Mouse (Mus musculus) right cerebral cortex, postnatal 25 days (tissue): ENCODE measurements around the gene Fam83e.
A peak's percentile ranks its signal among the peaks of the same experiment; 100 is the strongest.

Experiments used
- DNase-seq: peaks from one replicate; pipeline ENCODE4 v3.0.0; 2022

The Fam83e gene

GRCm38 (mm10) chr7:45720413-45721233 is at the start of gene Fam83e:
Gene Fam83e, plus strand, starts transcription at chr7:45721212.
- no peak for DNase-seq

DNA sequence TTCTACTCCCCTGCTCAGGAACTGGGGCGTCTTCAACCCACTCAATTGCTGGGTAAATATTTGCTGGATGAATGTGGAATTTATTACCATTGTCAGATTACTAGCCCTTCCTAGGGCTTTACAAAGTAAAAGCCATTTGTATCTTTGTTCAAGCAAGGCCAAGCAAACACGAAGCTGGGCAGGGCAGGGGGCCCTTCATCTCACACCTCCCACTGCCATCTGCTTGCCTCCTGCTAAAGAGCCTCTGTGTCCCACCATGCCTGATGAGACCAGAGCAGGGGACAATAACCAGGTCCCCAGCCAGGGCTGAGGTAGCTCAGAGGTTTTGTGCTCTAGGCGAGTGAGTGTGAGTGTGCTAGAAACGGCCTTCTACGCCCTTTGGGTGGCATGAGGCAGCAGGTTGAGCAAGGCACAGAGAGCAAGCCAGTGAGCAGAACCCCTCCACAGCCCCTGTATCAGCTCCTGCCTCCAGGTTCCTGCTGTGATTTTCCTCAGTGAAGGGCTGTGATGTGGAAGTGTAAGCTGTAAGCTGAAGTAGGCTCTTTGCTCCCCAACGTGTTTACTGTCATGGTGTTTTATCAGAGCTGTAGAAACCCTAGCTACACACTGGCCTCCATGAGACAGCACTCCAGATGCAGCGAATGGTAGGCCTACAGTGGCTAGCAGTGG is 43.3 kb upstream of the Fam83e start:
- no peak for DNase-seq

- no peak for DNase-seq
These were observed 42.5 kb upstream of the Fam83e start for GRCm38 (mm10) chr7:45678513-45678912.

DNA sequence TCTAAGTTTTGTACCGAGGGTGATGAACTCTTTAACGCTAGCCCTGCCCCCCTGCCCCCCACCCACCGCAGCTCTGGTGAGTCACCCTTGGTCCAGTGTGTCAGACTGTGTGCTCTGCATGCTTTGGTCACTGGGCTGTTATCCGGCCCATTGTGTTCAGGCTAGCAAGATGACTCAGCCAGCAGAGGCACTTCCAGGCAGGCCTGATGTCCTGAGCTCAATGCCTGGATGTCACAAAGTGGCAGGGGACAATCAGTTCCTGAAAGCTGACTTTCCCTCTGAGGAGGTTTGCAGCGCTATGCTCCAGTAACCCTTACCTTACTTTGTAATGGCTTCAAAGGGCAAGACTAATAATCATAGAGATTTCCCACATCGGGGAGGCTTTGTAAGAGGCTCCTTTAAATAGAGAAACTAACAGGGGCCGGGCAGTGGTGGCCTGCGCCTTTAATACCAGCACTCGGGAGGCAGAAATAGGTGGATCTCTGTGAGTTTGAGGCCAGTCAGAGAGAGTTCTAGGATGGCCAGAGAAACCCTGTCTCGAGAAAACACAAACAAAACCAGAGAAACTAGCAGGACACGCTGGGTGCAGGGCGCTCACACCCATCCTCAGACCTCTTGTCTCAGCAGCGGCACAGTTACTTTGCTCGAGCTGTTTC is 40.9 kb upstream of the Fam83e start:
- DNase-seq: no peak

- no peak for DNase-seq
These were observed 39.8 kb upstream of the Fam83e start for GRCm38 (mm10) chr7:45681046-45681736.

DNA sequence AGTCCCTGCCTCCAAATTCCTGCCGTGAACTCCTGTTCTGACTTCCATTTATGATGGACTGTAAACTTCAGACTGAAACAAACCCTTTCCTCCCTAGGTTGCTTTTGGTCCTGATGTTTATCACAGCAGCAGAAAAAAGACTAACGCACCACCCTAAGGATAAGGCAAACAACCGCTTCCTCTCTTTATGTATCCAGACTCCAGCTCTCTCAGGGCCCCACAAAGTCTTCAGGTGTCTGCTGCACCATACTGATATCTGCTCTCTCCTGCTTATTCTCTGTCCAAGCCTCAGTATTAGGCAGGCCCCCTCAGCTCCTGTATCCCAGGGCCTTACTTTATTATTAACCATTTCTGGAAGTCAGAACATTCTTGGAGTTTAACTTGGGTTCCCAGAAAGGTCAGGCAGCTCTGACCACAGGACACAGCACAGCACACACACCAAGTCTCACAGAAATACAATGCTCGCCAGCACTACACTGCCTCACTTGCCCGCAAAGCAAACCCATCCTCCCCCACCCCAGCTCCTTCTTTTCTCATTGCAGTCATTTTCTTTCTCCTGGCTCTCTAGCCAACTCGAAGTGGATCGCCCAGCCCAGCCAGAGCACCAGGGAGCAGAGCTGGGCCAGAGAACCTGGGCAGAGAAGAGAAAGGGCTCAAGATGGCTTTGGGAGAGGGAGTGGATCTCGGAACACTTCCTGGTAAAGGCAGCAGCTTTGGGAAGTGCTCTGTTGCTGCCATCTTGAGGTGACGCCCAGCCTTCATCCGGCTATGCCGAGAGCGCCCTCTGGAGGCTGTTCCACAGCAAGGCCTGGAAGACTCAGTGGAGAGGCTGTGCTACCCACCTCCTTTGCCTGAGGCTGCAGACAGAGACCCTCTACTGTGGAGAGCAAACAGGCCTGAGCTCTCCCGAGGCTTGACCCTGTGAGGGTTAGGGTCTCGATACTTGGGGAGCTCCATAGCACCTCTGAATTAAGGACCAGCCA is 38.6 kb upstream of the Fam83e start:
- DNase-seq: peak; percentile 84

DNA sequence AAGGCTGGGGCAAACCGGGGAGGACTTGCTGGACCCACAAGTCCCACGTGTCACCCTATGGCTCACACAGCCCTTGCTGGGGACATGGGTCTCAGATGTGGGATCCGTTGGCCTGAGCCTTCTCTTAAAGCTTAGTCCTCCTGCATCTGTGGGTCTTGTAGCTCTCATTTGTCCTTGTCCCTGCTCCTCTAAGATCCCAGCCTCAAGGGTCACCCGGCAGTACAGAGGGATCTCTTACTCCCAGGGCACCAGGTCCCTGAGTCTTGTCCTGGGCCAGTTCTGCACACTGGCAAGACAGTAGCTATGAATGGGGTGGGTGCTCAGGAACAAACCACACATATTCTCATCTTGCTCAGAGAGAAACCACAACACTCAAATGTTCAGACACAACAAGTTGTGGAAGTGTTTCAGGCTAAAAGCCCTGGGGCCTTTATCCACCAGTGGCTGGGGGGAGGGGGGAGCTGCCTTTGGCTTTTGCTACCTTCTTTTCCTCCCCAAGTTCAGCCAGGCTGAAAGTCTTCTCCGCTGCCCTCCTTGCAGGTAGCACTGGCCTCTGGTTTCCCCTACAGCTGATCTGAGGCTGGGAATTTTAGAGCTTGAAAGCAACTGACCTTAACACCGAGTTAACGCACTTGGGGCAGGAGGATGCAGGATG is 37.5 kb upstream of the Fam83e start, which contains the start of gene Ntn5:
TSS of gene Ntn5 (plus strand) at position 627 of the 655 bp plus-strand sequence.
- DNase-seq: no peak

GRCm38 (mm10) chr7:45685811-45686210 is 35.2 kb upstream of the Fam83e start:
- DNase-seq: no peak

- no peak for DNase-seq
These were observed 34.2 kb upstream of the Fam83e start for GRCm38 (mm10) chr7:45686841-45687240.

- no peak for DNase-seq
These were observed 31.9 kb upstream of the Fam83e start for GRCm38 (mm10) chr7:45689099-45689498.

DNA sequence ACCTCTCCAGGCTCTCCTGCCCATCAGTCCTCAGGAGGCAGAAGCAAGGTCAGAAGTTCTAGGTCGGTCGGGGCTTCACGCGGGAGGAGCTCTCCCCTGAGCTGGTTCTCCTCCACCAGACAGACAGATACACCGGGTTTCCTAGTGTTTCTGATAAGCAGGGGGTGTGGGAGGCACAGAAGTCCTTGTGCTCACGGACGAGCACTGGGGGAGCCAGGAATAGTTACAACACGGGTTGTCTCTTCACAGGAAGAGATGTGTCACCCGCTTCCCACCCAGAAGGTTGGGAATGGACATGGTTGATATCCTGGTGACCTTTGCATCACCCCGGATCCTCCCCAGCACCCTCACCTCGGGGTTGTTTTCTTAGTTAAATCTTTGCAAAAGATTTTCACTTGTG is 31.2 kb upstream of the Fam83e start:
- no peak for DNase-seq

GRCm38 (mm10) chr7:45692364-45692763 is 28.6 kb upstream of the Fam83e start:
- DNase-seq: no peak

DNA sequence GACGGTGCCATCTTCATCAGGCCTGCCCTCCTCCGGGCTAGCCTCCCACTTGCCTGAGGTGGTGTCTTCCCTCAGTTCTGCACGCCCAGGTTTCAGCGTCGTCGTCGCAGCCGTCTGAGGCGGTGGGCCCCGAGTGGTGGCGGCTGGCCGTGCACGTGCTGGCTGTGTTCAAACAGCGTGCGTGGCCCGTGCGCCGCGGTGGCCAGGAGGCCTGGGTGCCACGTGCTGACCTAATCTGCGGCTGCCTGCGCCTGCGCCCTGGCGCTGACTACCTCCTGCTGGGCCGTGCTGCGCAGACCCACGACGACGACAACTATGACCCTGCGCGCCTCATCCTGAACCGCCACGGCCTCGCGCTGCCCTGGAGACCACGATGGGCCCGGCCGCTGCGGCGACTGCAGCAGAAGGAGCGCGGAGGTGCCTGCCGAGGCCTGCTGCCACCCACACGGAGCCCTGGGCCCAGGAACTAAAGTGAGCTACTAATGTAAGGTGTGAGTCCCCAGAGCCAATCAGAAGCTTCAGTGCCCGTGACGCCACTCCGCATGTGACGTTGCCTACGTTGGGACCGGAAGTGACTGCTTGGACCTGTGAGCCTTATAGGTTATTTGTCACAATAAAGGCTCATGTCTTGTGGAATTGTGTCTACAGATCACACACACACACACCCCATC is 27.0 kb upstream of the Fam83e start, which contains the start of gene Sec1:
TSS of gene Sec1 (minus strand) at position 482 of the 671 bp plus-strand sequence.
- no peak for DNase-seq

- DNase-seq: no peak
These were observed 25.9 kb upstream of the Fam83e start for GRCm38 (mm10) chr7:45695098-45695497.

- no peak for DNase-seq
These were observed 23.1 kb upstream of the Fam83e start for GRCm38 (mm10) chr7:45697894-45698293.

DNA sequence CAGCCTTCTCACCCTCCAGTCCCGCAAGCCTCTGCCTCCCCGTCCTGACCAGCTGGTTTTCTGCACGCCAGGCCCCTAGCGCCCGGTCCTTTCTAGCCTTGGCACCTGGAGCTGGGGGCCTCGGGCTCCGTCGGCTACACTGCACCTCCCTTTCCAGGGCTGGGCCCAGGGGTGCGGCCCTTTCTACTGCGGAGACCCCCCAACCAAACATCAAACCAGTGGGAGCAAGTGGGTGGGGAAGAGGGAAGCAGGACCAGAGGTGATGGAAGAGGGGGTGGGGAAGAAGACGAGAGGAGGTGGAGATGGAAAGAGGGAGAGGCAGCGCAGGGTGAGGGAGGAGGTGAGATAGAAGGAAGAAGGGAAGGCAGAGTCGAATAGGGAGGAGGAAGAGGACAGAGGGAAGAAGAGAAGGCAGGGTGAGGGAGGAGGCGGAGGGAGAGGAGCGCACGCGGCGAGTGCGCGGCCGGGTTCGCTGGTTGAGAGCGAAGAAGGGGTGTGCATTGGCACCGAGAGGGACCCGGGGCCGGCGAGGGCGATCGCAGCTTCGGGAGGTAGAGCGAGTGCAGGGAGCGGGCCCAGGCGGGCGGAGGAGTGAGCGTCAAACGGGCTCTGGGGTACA is 21.4 kb upstream of the Fam83e start, which contains the start of gene Car11:
TSS of gene Car11 (plus strand) at position 321 of the 619 bp plus-strand sequence.
- peak; percentile 59 for DNase-seq

DNA sequence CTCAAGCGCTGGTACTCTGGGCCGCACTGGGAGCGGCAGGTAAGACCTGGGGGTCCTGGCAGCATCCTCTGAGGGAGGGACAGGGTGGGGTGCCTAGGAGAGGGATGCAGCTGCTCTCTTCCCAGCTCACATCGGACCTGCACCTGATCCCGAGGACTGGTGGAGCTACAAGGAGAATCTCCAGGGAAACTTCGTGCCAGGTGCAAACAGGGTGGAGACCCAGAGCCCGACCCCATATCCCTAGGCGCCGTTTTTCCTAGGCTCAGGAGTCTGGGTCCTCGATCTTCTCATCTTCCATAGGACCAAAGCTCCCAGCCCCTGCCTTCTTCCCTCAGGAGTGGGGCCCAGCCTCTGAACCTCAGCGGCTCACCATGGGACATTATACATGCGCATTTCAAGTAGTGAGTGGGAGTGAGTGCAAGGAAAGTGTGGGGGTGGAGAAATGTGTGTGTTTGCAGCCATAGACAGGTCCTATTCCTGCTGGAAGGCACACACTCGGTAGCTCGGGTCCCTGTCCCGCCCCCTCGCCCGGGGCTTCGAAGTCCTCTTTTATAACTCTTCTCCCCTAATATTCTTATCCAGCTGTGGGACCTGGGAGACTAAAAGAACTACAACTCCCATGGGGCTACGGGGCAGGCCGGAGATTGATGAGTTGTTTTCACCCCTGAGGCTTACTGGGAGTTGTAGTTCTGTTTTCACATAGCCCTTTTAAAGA is 20.6 kb upstream of the Fam83e start:
- peak; percentile 80 for DNase-seq

DNA sequence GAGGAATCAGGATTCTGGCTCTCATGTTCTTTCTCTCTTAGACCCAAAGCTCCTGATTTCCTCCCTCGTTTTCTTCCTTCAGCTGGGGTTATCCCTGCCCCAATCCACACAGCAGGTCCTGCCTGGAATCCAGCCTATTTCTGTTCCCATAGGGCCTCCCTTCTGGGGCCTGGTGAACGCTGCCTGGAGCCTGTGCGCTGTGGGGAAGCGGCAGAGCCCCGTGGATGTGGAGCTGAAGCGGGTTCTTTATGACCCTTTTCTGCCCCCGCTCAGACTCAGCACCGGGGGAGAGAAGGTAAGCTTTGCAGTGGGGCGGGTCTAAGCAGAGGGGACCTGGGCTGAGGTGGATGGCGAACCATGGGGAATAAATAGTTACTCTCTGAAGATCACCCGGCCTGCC is 19.9 kb upstream of the Fam83e start:
- DNase-seq: peak; percentile 60

DNA sequence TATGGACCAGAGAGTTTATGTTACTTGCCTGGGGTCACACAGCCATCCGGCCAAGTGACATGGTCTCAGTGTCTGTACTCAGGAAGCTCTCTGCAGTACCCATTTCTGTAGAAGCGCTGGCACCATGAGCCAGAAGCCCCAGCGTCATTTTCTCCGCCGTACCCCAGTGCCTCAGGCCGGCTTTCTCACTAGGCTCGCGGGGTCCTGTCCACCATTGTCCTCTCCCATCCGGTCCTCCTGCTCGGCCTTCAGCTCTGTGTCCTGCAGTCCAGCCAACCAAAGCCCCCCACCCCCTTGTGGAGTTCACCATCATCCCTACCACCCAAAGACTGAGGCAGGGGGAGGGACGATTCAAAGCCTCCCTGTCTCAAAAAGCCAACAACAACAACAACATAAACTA is 19.4 kb upstream of the Fam83e start:
- DNase-seq: no peak
